Mouse (Mus musculus) adipocyte (in vitro differentiated cells): Measurements from ENCODE around the gene Iba57.

Source experiments
- DNase-seq: peaks from one replicate; pipeline ENCODE4 v3.0.0-alpha.2; 2016; ENCODE audit warnings: low spot score

Gene Iba57

GRCm38 (mm10) chr11:59132065-59132464 lies 31.5 kb downstream of the Iba57 start:
- DNase-seq = no peak

GRCm38 (mm10) chr11:59131348-59131919 lies 32.1 kb downstream of the Iba57 start:
- no peak for DNase-seq

GRCm38 (mm10) chr11:59130782-59131181 lies 32.8 kb downstream of the Iba57 start:
- no peak for DNase-seq

- DNase-seq = no peak
These were observed 57.6 kb downstream of the Iba57 start for GRCm38 (mm10) chr11:59105945-59106344.
